Mouse (Mus musculus) spleen, postnatal 0 days (tissue): Measurements from ENCODE around the gene Wtap. TPM values are rescaled to one million over a fixed set of nuclear protein-coding genes. Genes with fewer than 3 reads are reported as not detected.

Source experiments
- polyA plus RNA-seq: library from polyadenylated mRNA; unstranded; fragments of >200 nt; fragmentation: Nextera tagmentation; extraction: Ambion mirVana; gene quantifications from 2 replicates; pipeline ENCODE4 v1.2.1, GENCODE M21; 2015

The Wtap gene
- polyA plus RNA-seq: 95.6 and 104 TPM in 2 replicates

DNA sequence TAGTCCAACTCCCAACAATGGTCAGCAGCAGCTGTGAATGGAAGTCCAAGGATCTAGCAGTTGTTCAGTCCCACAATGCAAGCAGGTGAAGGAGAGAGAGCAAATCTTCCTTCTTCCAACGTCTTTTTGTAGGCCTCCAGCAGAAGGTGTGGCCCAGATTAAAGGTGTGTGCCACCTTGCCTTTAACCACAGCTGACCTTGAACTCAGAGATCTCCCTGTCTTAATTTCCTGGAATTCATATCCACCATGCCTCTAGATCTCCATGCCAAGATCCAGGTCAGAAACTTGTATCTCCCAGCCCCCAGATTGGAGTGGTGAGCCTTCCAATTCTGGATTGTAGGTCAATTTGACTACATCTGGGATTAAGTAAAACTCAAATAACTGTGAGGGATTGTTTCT lies at the start of gene Wtap:
TSS of gene Wtap (minus strand) at position 101 of the 400 bp plus-strand sequence.

DNA sequence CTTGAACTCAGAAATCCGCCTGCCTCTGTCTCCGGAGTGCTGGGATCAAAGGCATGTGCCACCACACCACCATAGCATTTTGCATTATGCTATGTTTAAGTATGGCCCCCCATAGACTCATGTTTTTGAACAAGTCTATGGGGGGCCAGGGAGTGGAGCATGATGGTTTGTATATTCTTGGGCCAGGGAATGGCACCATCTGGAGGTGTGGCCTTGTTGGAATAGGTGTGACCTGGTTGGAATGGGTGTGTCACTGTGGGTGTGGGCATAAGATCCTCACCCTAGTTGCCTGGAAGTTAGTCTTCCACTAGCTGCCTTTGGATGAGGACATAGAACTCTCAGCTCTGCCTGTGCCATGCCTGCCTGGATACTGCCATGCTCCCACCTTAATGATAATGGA lies 12.6 kb upstream of the Wtap start, which contains the start of gene Sod2:
TSS of gene Sod2 (plus strand) at position 301 of the 400 bp plus-strand sequence.

DNA sequence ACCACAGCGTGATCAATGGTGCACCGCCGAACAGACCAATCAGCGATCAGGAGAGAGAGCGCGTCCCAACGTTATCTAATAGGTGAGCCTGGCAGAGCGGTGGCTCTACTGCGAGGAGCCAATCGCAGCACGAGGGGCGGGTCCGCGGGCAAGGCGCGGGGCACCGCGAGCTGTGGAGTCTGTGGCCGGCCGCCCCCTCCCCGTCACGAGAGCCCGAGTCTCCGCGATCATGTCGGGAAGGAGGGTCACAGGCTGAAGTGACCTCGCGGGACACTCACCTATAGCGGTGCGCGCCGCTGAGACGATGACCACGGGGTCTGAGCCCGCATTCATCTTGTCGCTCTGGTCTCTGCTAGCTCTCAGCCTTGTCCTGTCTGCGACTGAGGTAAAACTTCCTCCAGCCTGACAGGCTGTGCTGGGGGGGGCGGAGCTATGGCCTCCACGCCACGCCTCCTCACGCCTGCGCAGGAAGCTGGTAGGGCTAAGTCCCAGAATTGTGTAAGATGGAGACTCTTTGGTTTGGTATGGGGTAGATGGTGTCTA lies 33.6 kb downstream of the Wtap start, which contains the start of gene Acat2:
TSS of gene Acat2 (minus strand) at position 417 of the 543 bp plus-strand sequence.

DNA sequence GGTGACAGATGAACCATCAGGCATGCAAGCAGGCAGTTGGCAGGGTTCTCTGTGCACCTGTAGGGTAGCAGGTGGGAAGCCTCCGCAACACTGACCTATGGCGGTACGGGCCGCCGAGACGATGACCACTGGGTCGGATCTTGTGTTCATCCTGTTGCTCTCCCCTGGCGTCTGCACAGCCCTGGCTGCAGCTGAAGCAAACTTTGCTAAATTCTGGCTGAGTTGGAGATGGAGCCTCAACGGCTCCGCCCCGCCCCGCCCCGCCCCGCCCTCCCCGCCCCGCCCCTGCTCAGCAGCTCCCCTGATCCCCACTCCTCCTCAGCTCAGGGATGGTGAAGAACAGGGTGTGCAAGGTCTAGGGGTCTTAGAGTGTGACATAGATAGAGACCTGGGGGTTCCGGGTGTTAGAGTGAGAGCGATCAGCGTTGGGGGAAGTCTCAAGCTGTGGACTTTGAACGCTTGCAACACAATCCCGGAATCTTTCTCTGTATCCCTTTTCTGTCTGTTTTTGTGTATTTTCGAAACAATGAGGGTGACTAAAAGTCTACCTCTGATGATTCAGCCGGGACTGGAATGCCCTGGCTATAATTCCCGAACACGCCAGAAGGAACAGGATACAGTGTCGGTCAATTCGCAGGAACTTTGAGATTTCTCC lies 53.7 kb downstream of the Wtap start, which contains the start of gene Acat3:
TSS of gene Acat3 (minus strand) at position 450 of the 655 bp plus-strand sequence.

Other genes starting within 250 kb of the Wtap start
- gene Igf2r, start 224.5 kb downstream of the Wtap start, polyA plus RNA-seq: 5.8 and 7.4 TPM in 2 replicates
- 0.13 and 0.29 TPM in 2 replicates for gene Mas1, start 126.0 kb downstream of the Wtap start, polyA plus RNA-seq
- gene Mrgprh, start 118.1 kb downstream of the Wtap start, polyA plus RNA-seq: not detected in 2 replicates
- gene Pnldc1, start 83.9 kb downstream of the Wtap start, polyA plus RNA-seq: 1.1 and 1.3 TPM in 2 replicates
- 242 and 248 TPM in 2 replicates for gene Tcp1, start 78.5 kb downstream of the Wtap start, polyA plus RNA-seq
- gene Mrpl18, start 77.8 kb downstream of the Wtap start, polyA plus RNA-seq: 142 and 164 TPM in 2 replicates
- gene Acat3, start 53.6 kb downstream of the Wtap start, polyA plus RNA-seq: 0.28 and 0.42 TPM in 2 replicates
- gene Acat2, start 33.4 kb downstream of the Wtap start, polyA plus RNA-seq: 24.0 and 24.7 TPM in 2 replicates
- gene Sod2, start 12.7 kb upstream of the Wtap start, polyA plus RNA-seq: 105 and 115 TPM in 2 replicates
- not detected in 2 replicates for gene Gpr31b, start 58.1 kb upstream of the Wtap start, polyA plus RNA-seq
- gene Tcp10b, start 66.9 kb upstream of the Wtap start, polyA plus RNA-seq: not detected in 2 replicates
- not detected in 2 replicates for gene Unc93a, start 137.6 kb upstream of the Wtap start, polyA plus RNA-seq
- gene Smok2a, start 227.0 kb upstream of the Wtap start, polyA plus RNA-seq: not detected in 2 replicates
- gene Smok2b, start 236.1 kb upstream of the Wtap start, polyA plus RNA-seq: not detected in 2 replicates